Mouse (Mus musculus) adrenal gland, adult 18-20 months (tissue): ENCODE data around the gene 1700017B05Rik. TPM values are rescaled to one million over a fixed set of nuclear protein-coding genes. Genes with fewer than 3 reads are reported as not detected.
"Not testable (repeated sequence)": the region's sequence is repeated elsewhere in the genome, so short reads cannot be mapped to it uniquely, and the experiment has no call there.

ENCODE experiments used
- DNase-seq, 2 experiments: peaks; one replicate each; pipeline ENCODE4 v3.0.0; 2021 to 2022; ENCODE audit warnings: low spot score in 2 of 2
- long read RNA-seq, 2 experiments: library from polyadenylated mRNA; stranded (forward); transcript quantifications; one replicate each; pipeline ENCODE4 v2.0.0; 2021
- total RNA-seq, 2 experiments: library from RNA; stranded (reverse); gene quantifications; 1 replicate in 1 of 2; 2 replicates in 1 of 2; pipeline ENCODE4 v1.2.3; 2021

1700017B05Rik gene
- total RNA-seq = 10 to 100 TPM; 45.7 to 53.6 TPM
- long read RNA-seq, experiment 1, full-length matches to known transcripts = 7 of 19 reads
- long read RNA-seq, experiment 1, partial matches to known transcripts = 10 of 19 reads
- long read RNA-seq, experiment 1, other reads (novel, unspliced or antisense) = 2 of 19 reads
- long read RNA-seq, experiment 2, partial matches to known transcripts = 10 of 15 reads
- long read RNA-seq, experiment 2, other reads (novel, unspliced or antisense) = 5 of 15 reads

- DNase-seq = peak; percentile 72 to 75
Observed at GRCm38 (mm10) chr9:57261913-57262794, at the start of gene 1700017B05Rik. Gene 1700017B05Rik (minus strand): TSS chr9:57262612.

GRCm38 (mm10) chr9:57310895-57311294, 48.5 kb upstream of the 1700017B05Rik start:
- DNase-seq = no peak

DNA sequence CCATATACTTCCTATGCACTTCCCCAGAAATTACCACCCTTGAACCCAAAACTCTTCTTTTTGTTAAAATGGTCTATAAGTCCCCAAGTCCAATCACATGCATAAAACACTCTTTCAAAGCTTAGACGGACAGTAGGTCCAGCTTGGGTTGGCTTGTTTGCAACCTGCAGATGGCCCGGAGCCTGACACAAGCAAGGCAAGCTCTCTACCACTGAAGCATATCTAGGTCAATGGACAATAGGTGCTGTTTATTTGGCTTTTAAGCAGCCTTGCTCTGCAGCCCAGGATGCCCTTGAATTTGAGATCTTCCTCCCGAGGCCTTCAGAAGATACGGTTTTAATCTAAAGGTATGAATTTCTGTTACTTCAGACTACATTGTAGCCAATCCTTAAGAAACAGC, 46.9 kb upstream of the 1700017B05Rik start:
- DNase-seq = no peak

DNA sequence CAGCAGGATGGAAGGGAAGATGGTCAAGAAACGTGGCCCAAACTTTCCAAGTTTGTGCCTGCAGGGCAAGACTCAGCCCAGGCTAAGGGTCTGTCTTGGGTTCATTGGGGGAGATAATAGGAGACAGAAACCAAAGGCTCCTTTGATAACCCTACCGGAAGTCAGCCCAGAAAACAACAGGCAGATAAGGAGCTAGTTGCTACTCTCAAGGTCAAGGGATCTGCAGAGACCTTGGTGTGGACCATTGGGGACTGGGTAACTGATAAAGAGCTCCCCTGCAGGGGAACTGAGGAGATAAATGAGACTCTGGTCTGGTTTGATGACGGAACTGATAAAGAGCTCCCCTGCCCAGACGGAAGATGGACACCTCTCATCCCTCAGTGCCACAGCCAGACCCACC, 45.0 kb upstream of the 1700017B05Rik start:
- no peak for DNase-seq

- not testable (repeated sequence) for DNase-seq
Observed at GRCm38 (mm10) chr9:57304716-57305115, 42.3 kb upstream of the 1700017B05Rik start.

GRCm38 (mm10) chr9:57304251-57304650, 41.8 kb upstream of the 1700017B05Rik start:
- DNase-seq = no peak

- DNase-seq = no peak
Observed at GRCm38 (mm10) chr9:57303356-57303755, 40.9 kb upstream of the 1700017B05Rik start.

DNA sequence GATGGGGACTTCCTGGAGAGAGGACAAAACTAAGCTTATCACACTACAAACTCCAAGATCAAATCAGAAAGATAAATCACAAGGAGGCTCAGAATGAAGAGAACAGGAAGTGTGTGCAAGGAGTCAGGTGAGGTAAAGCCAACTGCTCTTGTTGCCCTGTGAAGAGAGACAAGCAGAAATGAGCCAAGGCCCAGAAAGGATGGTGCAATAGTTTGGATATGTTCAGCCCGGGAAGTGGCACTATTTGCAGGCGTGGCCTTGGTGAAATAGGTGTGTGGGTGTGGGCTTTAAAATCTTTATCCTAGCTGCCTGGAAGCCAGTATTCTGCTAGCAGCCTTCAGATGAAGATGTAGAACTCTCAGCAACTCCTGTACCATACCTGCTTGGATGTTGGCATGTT, 38.4 kb upstream of the 1700017B05Rik start:
- no peak for DNase-seq

DNA sequence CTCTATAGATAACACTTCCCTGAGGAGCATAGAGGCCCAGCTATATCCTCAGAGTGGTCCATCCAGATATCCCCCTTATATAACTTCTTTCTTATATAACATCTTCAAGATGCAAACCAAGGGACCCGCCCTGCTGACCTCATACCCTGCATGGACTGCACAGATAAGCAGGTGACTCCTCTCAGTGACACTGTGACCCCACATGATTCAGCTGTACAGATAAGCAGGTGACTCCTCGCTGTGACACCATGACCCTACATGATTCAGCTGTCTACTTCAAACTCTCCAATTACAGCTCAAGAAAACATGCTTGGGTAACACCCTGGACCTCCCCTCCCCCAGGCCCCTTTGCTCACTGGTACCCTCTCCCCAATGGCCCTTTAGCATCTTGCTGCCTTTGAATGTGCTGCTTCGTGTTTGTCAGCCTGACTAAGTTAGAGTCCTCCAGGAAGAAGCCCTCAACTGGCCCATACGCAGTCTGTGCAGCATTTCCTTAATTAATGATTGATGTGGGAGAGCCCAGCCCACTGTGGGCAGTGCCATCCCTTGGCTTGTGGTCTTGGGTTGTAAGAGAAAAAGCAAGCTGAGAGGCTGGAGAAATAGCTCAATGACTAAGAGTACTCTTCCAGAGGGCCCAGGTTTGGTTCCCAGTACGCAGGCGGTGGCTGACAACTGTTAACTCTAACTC, 37.5 kb upstream of the 1700017B05Rik start:
- DNase-seq = no peak

- no peak for DNase-seq
Observed at GRCm38 (mm10) chr9:57297938-57298337, 35.5 kb upstream of the 1700017B05Rik start.

GRCm38 (mm10) chr9:57296277-57296676, 33.9 kb upstream of the 1700017B05Rik start:
- no peak for DNase-seq

DNA sequence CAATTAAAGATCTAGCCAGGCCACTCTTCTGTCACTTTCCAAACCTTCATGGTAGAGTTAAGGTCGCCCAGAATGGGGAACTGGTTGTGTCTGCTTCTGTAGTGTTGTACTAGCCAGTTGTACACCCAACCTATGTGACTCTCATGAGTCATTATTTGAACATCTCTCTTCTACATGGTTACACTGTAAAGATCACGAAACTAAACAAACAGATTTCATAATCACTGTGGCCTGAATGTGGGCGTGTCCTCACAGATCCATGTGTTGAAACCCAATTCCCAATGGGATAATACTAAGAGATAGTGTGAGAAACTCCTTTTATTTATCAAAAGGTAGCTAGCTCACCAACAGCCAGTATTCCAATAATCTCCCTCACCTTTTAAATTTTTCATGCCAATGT, 33.3 kb upstream of the 1700017B05Rik start:
- no peak for DNase-seq

- no peak for DNase-seq
Observed at GRCm38 (mm10) chr9:57294905-57295304, 32.5 kb upstream of the 1700017B05Rik start.

DNA sequence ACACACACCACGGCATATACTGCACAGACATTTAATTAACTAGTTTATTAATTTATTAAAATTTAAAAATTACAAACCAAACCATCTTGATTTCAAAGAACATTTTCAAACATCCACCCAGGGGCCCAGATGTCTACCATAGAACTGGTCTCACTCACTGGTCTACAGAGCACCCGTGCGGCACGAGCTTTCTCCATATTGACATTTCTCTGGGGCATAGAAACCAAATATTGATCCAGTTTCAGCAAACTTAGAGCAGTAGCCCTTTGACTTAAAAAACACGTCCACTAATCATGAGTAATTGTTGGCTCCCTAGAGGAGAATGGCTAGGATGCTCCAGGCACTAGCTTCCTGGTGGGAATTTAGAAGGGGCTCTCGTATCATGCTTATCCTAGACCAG, 24.8 kb upstream of the 1700017B05Rik start:
- DNase-seq = no peak

GRCm38 (mm10) chr9:57283311-57283710, 20.9 kb upstream of the 1700017B05Rik start:
- DNase-seq = no peak

DNA sequence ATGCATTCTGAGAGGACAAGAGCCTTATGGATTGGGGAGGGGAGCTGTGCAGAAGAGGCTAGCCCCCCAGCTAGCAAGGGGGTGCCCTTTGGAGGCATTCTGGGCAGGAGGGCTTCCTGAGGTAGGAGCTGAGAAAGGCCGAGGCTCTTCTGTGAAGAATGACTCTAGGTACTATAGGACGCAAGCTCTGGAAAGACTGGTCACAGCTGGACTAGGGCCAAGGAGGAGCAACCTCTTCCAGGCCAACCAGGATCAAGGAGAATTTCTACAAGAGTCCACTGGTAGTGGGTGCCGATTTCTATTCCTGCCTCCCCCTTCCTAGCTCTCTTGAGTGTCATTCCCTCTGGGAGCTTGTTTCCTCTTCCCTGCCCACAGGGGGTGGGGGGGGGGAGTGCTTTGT, 20.3 kb upstream of the 1700017B05Rik start:
- no peak for DNase-seq

- no peak for DNase-seq
Observed at GRCm38 (mm10) chr9:57281549-57281948, 19.1 kb upstream of the 1700017B05Rik start.

- DNase-seq = no peak
Observed at GRCm38 (mm10) chr9:57279441-57279840, 17.0 kb upstream of the 1700017B05Rik start.

GRCm38 (mm10) chr9:57278268-57278667, 15.9 kb upstream of the 1700017B05Rik start:
- DNase-seq = no peak

- DNase-seq = no peak
Observed at GRCm38 (mm10) chr9:57276311-57276710, 13.9 kb upstream of the 1700017B05Rik start.

GRCm38 (mm10) chr9:57273805-57274494, 11.5 kb upstream of the 1700017B05Rik start:
- no peak for DNase-seq
